Mouse (Mus musculus) right cerebral cortex, adult 18-20 months (tissue): ENCODE results near the gene Jak2.

Experiments
- DNase-seq: peaks from one replicate; pipeline ENCODE4 v3.0.0; 2022; ENCODE audit warnings: mixed read lengths

Gene Jak2

GRCm38 (mm10) chr19:29308832-29309231 is 57.2 kb downstream of the Jak2 start:
- DNase-seq = no peak

GRCm38 (mm10) chr19:29311791-29312190 is 60.2 kb downstream of the Jak2 start:
- peak; percentile 43 for DNase-seq

- DNase-seq = no peak
Measured at GRCm38 (mm10) chr19:29312661-29313060, 61.0 kb downstream of the Jak2 start.

- no peak for DNase-seq
Measured at GRCm38 (mm10) chr19:29323416-29324049, 71.9 kb downstream of the Jak2 start.

GRCm38 (mm10) chr19:29325053-29325851 is 73.6 kb downstream of the Jak2 start, which contains the start of gene Insl6:
Gene Insl6 (minus strand): TSS chr19:29325356.
- peak; percentile 18 for DNase-seq

GRCm38 (mm10) chr19:29325852-29326180 is 74.2 kb downstream of the Jak2 start:
- no peak for DNase-seq

GRCm38 (mm10) chr19:29326396-29326795 is 74.8 kb downstream of the Jak2 start:
- DNase-seq = no peak

- DNase-seq = no peak
Measured at GRCm38 (mm10) chr19:29326822-29327552, 75.4 kb downstream of the Jak2 start.

- peak; percentile 16 for DNase-seq
Measured at GRCm38 (mm10) chr19:29334068-29334745, 82.6 kb downstream of the Jak2 start, which contains the start of gene Rln1. Gene Rln1 (minus strand): TSS chr19:29334670.

- DNase-seq = no peak
Measured at GRCm38 (mm10) chr19:29336624-29337023, 85.0 kb downstream of the Jak2 start.

- DNase-seq = no peak
Measured at GRCm38 (mm10) chr19:29341029-29341428, 89.4 kb downstream of the Jak2 start.

- DNase-seq = no peak
Measured at GRCm38 (mm10) chr19:29342281-29342680, 90.7 kb downstream of the Jak2 start.

- no peak for DNase-seq
Measured at GRCm38 (mm10) chr19:29344868-29345267, 93.2 kb downstream of the Jak2 start.

- DNase-seq = no peak
Measured at GRCm38 (mm10) chr19:29345636-29346035, 94.0 kb downstream of the Jak2 start.

GRCm38 (mm10) chr19:29350991-29351390 is 99.4 kb downstream of the Jak2 start:
- no peak for DNase-seq

- DNase-seq = peak; percentile 87
Measured at GRCm38 (mm10) chr19:29354895-29355877, 103.6 kb downstream of the Jak2 start.

- no peak for DNase-seq
Measured at GRCm38 (mm10) chr19:29356281-29356680, 104.7 kb downstream of the Jak2 start.

- DNase-seq = no peak
Measured at GRCm38 (mm10) chr19:29360251-29360650, 108.6 kb downstream of the Jak2 start.

GRCm38 (mm10) chr19:29361468-29362130 is 110.0 kb downstream of the Jak2 start:
- DNase-seq = peak; percentile 96

- no peak for DNase-seq
Measured at GRCm38 (mm10) chr19:29362173-29362930, 110.7 kb downstream of the Jak2 start.
